Mouse (Mus musculus): ENCODE measurements around the gene Jade1.

DNA sequence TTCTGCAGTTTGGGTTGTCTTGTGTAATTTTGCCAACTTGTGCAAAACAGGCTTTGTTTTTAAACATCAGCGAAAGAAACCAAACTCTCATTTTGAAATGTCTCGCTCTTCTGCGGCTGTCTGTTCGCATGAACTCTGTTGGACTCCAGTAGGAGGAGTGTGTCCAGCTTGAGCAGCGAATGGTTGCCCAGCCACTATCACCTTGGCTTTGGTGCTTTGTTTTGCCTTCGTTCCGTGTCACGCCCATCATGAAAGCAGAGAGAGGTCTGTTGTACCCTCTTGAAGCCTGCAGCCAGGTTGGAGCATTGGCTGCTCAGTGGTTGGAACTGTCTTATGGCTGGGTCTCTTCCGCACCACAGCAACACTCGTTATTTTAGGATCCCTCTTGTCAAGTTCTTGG is 43.7 kb downstream of the Jade1 start:
- no peak for TF ChIP-seq CTCF (IDR thresholded peaks at IDR 0.05; ENCODE audit: low read depth, low read length)
- TF ChIP-seq EP300 (IDR thresholded peaks at IDR 0.05; ENCODE audit: insufficient read depth, low read depth, low read length) = no peak
- TF ChIP-seq POLR2A (IDR thresholded peaks at IDR 0.05; ENCODE audit: insufficient read depth, low read length) = no peak
